Mouse (Mus musculus) lung, embryonic 16.5 days (tissue): ENCODE results near the gene Rgs3. TPM values are rescaled to one million over a fixed set of nuclear protein-coding genes. Genes with fewer than 3 reads are reported as not detected.

Source experiments
- ATAC-seq: fragments of 200-750 bp; cut with Nextera tagmentation; 2 replicates; pipeline ENCODE4 v1.8.0; 2017; ENCODE audit warnings: low read depth, mild to moderate bottlenecking, moderate library complexity
- H3K27ac ChIP-seq: fragments of 300-500 bp; sonication (generic); 2 replicates; pipeline ENCODE4 v1.5.1; 2014; ENCODE audit warnings: mild to moderate bottlenecking, control low read depth, low read length
- H3K27me3 ChIP-seq: fragments of 300-500 bp; sonication (generic); 2 replicates; pipeline ENCODE4 v1.6.1; 2014; ENCODE audit warnings: low read depth, low read length, mixed read lengths; ENCODE audit not compliant: control insufficient read depth, insufficient read depth
- H3K36me3 ChIP-seq: fragments of 300-500 bp; sonication (generic); 2 replicates; pipeline ENCODE4 v1.6.1; 2014; ENCODE audit warnings: low read length; ENCODE audit not compliant: control insufficient read depth, insufficient read depth
- H3K4me1 ChIP-seq: fragments of 300-500 bp; sonication (generic); replicated peaks from 2 replicates; pipeline ENCODE4 v1.6.1; 2014; ENCODE audit warnings: low read length, mixed read lengths; ENCODE audit not compliant: control insufficient read depth, insufficient read depth
- H3K4me2 ChIP-seq: fragments of 300-500 bp; sonication (generic); 2 replicates; pipeline ENCODE4 v1.6.1; 2014; ENCODE audit warnings: low read depth, low read length, control low read depth
- H3K4me3 ChIP-seq: fragments of 300-500 bp; sonication (generic); 2 replicates; pipeline ENCODE4 v1.5.1; 2014; ENCODE audit warnings: mild to moderate bottlenecking, low read length, control low read depth
- H3K9ac ChIP-seq: fragments of 300-500 bp; sonication (generic); 2 replicates; pipeline ENCODE4 v1.6.1; 2014; ENCODE audit warnings: low read length, control low read depth
- H3K9me3 ChIP-seq: fragments of 300-500 bp; sonication (generic); 2 replicates; pipeline ENCODE4 v1.6.1; 2016; ENCODE audit warnings: low read length; ENCODE audit not compliant: control insufficient read depth
- WGBS: fragments of 180-500 bp; shearing (Covaris S2); extraction: QIAGEN DNeasy Blood & Tissue Kit; methylation state at CpG from one replicate; pipeline ENCODE4 v1.1.7; 2014; 5-methylcytosine and 5-hydroxymethylcytosine counted together
- polyA plus RNA-seq: library from polyadenylated mRNA; unstranded; fragments of >200 nt; fragmentation: Nextera tagmentation; extraction: Ambion mirVana; gene quantifications from 2 replicates; pipeline ENCODE4 v1.2.1, GENCODE M21; 2015

Rgs3 gene
- polyA plus RNA-seq, 1 experiment from 2014 or later: 57.4 TPM

DNA sequence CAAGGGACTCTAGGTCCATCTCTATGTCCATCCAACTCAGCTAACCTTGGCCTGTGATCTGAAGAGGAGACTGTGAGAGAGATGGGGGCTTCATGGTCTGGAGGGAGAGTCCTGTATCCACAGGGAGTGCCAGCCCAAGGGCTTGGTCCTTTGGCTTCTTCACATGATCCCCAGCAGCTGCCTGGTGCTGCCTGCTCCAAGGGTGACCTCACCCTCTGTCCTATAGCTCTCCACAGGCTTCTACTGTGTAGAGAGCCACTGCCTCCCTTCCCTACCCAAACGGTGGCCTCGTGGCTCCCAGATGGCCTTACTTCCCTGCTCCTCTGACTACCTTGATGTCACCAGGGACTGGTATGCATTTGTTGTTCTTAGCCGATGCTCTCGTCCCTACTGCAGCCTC, 92.6 kb downstream of the Rgs3 start:
- no peak overlapping the region for H3K27ac ChIP-seq
- H3K9ac ChIP-seq: no peak overlapping the region
- H3K27me3 ChIP-seq: no peaks in the 10 kb centered on the region
- H3K4me2 ChIP-seq: no peak overlapping the region
- H3K4me1 ChIP-seq: peaks cover 2% of the 10 kb centered on the region; the same call in 1 of the 2 replicates
- no peak for ATAC-seq
- no peaks in the 10 kb centered on the region for H3K36me3 ChIP-seq
- no peak overlapping the region for H3K4me3 ChIP-seq
- WGBS: 47% methylated on average over 4 of the region's 4 CpGs
- H3K9me3 ChIP-seq: no peaks in the 10 kb centered on the region

DNA sequence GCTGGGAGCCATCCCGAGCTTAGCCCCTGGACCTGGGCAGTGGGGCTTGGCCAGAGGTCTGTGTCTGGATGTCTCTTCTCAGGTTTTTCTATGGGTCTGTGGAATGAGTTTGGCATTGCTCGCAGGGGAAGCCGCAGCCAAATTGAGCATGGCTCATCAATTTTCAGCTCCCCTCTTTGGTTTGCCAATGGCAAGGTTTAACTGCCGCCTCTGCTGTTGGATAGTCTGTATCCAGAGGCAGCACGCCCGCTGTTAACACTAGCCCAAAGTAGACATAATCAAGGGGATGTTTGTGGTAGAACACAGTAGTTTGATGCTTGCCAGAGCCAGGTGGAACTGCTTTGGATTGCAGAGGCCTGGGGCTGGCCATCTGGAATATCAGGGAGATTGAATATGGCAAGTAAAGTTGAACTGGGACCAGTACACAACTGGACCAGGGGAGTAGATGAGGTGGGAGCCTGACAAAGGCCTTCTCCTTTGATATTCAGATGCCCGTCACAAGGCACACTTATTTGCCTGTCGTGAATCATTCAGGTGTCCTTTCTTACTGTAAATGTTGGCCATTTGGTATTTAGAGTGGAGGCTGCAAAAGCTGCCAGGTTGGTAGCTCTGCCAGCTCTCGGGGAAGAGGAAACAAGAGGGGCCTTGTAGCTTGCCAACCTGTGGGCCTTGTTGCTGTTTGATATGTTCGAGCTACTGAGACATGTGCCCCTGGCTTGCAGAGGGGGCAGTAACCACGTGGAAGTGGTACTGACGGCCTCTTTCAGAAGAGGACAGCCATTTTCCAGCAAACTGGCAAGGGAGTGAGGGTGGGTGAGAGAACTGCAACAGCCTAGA, 93.5 kb downstream of the Rgs3 start:
- no peak overlapping the region for H3K4me2 ChIP-seq
- no peaks in the 10 kb centered on the region for H3K27me3 ChIP-seq
- no peaks in the 10 kb centered on the region for H3K9me3 ChIP-seq
- ATAC-seq: no peak
- H3K9ac ChIP-seq: no peak overlapping the region
- H3K27ac ChIP-seq: no peak overlapping the region
- 76% methylated on average over 12 of the region's 12 CpGs for WGBS
- no peak overlapping the region for H3K4me3 ChIP-seq
- 0 out of 2 replicates have a peak, but pooled peaks cover 2% of the 10 kb centered on the region for H3K4me1 ChIP-seq
- H3K36me3 ChIP-seq: peaks cover 5% of the 10 kb centered on the region; the same call in 1 of the 2 replicates

DNA sequence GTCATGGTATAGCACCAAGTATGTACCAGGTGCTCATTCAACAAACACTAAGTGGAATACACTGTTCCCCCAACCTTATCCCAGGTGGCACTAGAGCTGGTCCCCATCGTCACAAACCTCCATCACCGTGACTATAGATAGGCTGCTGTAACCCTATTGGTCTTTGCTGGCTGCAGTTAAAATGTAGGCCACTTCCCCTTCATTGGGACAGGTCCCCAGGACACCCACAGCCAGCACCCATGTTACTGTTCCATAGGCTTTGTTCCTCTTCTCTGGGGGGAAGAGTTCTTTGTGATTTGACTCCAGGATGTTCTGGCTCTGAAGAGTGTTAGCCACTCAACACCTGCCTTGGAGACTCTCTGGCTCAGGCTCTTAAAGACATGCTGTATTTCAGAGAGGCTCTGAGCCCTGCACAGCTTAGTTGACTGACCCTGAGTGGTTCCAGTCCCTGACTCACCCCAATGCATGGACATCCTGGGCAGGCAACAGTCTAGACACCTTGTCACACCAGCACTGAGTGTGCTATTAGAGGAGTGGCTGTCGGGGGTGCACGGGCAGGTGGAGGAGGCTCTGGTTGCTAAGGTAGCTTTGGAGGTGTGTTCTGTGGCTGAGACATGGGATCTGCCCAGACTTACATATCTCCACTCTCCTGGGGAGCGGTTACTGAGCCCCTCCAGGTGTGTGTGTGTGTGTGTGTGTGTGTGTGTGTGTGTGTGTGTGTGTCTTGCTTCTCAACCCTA, 94.4 kb downstream of the Rgs3 start:
- 54% methylated on average over 5 of the region's 5 CpGs for WGBS
- H3K4me3 ChIP-seq: no peak overlapping the region
- no peak overlapping the region for H3K9ac ChIP-seq
- no peak overlapping the region for H3K4me2 ChIP-seq
- H3K4me1 ChIP-seq: peaks cover 2% of the 10 kb centered on the region; the same call in 1 of the 2 replicates
- H3K9me3 ChIP-seq: no peaks in the 10 kb centered on the region
- H3K27ac ChIP-seq: no peak overlapping the region
- no peaks in the 10 kb centered on the region for H3K27me3 ChIP-seq
- peak; percentile 56 for ATAC-seq
- H3K36me3 ChIP-seq: peaks cover 5% of the 10 kb centered on the region; the same call in 1 of the 2 replicates

DNA sequence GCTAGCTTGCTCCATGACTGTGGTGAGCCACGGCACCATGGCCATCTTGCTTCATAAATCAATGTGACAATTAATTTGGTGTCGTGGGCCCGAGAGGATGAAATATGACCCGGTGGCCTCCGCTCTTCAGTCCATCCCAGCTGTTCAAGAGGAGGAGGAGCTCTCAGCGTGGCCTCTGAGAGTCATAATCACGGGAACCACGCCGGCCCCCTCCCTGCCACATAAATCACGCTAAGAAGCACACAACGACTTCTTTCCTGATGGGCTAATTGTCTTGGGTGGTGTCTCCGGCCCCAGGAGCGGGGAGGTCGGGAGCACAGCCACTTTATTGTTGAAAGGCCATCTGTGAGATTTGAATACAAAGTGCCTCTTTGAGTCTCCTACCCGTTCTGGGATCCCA, 99.6 kb downstream of the Rgs3 start:
- no peaks in the 10 kb centered on the region for H3K9me3 ChIP-seq
- no peak overlapping the region for H3K9ac ChIP-seq
- WGBS: 26% methylated on average over 15 of the region's 15 CpGs
- ATAC-seq: no peak
- no peak overlapping the region for H3K4me3 ChIP-seq
- no peaks in the 10 kb centered on the region for H3K27me3 ChIP-seq
- H3K36me3 ChIP-seq: peaks cover 5% of the 10 kb centered on the region; the same call in 1 of the 2 replicates
- H3K4me2 ChIP-seq: no peak overlapping the region
- H3K4me1 ChIP-seq: peaks cover 45% of the 10 kb centered on the region
- H3K27ac ChIP-seq: no peak overlapping the region

DNA sequence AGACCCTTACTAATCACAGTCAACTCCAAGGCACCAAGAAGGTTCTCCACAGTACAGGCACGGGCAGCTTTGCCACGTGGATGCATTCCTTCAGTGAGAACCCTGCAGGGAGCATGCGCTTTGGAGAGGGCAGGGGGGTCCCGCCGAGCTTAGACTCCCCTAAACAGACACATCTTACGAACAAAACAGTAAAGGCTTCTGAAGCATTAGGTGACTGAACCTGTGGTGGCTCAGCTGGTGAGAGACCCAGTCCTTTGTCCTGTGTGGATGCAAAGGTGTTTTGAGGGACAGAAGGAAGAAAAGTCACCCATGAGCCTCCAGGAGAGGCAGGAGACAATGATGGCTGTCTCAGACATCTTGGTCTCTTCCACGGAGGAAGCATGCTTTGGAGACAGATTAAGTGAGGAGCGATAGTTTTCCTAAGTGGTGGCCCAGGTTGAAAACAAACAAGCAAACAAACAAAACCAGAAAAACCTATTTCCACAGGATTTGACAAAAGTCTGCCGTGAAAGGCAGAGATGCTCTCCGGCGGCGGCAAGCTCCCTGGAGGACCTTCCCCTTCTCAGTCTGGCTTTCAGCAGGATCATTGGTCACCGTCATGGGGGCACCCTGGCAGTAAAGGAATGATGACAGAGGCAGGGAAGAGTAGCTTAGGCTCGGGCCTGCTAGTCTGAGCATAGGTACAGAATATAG, 100.4 kb downstream of the Rgs3 start:
- Histone ChIP-seq H3K27me3 (no peaks in the 10 kb centered on the region), H3K4me1 (peaks cover 43% of the 10 kb centered on the region), H3K27ac (peak overlapping the region; percentile 80), H3K9ac (no peak overlapping the region), H3K36me3 (peaks cover 5% of the 10 kb centered on the region; the same call in 1 of the 2 replicates), H3K4me2 (peak overlapping the region; percentile 23), H3K4me3 (no peak overlapping the region), H3K9me3 (no peaks in the 10 kb centered on the region)
- no peak; the same call in 1 of the 2 replicates for ATAC-seq
- 23% methylated on average over 14 of the region's 14 CpGs for WGBS

DNA sequence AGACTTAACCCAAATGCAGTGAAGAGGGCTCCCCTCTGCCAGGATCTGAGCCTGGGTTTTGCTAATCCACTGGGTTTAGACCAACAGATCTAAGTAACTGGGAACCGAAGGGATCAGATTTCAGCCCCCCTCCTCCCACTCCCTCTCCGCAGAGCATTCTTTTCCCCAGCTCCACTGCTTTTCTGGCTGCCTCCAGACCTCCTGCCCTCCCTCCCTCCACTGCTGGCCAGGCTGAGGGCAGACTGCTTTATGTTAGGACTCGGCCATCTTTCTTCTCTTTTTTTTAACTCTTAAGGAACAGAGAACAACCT, 100.9 kb downstream of the Rgs3 start:
- no peaks in the 10 kb centered on the region for H3K27me3 ChIP-seq
- peak overlapping the region; percentile 23 for H3K4me2 ChIP-seq
- no peaks in the 10 kb centered on the region for H3K9me3 ChIP-seq
- ATAC-seq: peak; percentile 92
- H3K27ac ChIP-seq: peak overlapping the region; percentile 80
- H3K4me3 ChIP-seq: no peak overlapping the region
- H3K36me3 ChIP-seq: peaks cover 5% of the 10 kb centered on the region; the same call in 1 of the 2 replicates
- no peak overlapping the region for H3K9ac ChIP-seq
- 2% methylated on average over 3 of the region's 3 CpGs for WGBS
- peaks cover 43% of the 10 kb centered on the region for H3K4me1 ChIP-seq

DNA sequence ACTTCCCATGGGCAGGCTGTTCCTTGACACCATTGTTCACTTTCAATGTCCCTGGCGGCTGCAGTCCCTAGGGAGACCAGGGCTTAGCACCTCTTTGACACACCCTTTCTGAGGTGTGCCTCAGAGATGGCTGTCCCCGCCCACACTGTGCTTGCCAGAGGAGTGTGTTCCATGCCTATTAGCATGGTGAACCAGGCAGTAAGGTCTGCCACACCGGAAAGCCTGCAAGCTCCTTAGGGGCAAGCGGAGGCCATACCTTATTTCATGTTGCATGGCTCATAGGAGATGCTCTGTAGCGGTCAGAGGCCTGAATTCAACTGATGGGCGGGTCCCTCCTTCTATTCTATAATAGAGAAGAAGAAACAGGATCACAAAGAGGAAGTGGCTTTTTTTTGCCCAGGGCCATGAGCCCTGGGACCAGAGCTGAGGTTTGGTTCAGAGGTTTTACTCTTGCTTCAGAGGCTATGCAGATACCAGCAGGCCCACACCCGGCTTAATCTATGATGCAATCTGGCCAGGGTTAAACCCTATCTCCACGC, 101.7 kb downstream of the Rgs3 start:
- Histone ChIP-seq H3K9ac (peak overlapping the region; percentile 17; the same call in 1 of the 2 replicates), H3K36me3 (peaks cover 5% of the 10 kb centered on the region; the same call in 1 of the 2 replicates), H3K27ac (peak overlapping the region; percentile 80), H3K4me1 (peaks cover 43% of the 10 kb centered on the region), H3K9me3 (no peaks in the 10 kb centered on the region), H3K4me3 (no peak overlapping the region), H3K4me2 (no peak overlapping the region), H3K27me3 (no peaks in the 10 kb centered on the region)
- peak; percentile 47 for ATAC-seq
- 64% methylated on average over 8 of the region's 8 CpGs for WGBS

DNA sequence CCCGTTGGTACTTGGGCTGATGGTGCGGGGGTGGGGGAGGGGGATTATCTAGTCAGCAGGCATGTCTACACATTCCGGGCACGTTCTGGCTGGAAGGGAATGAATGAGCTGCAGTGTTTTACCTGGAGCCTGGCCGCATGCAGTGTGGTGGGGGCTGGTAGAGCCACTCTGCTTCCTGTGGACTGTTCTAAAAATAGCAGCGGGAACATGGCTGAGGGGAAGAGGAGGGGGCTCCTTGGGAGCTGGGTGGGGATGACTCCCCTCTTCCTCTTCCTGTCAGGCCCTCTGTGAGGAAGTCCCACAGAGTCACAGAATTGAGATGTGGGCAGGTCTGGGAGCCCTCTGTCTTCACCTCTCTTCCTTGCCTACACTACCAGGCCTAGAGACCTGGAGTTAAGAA, 103.7 kb downstream of the Rgs3 start:
- peak overlapping the region; percentile 23; the same call in 1 of the 2 replicates for H3K4me2 ChIP-seq
- H3K4me1 ChIP-seq: peaks cover 45% of the 10 kb centered on the region
- no peaks in the 10 kb centered on the region for H3K9me3 ChIP-seq
- no peaks in the 10 kb centered on the region for H3K27me3 ChIP-seq
- H3K36me3 ChIP-seq: no peaks in the 10 kb centered on the region
- no peak overlapping the region for H3K4me3 ChIP-seq
- peak overlapping the region; percentile 81 for H3K27ac ChIP-seq
- peak overlapping the region; percentile 40 for H3K9ac ChIP-seq
- peak; percentile 61 for ATAC-seq
- 7% methylated on average over 6 of the region's 6 CpGs for WGBS
